Mouse (Mus musculus) naive thymus-derived CD4-positive, alpha-beta T cell, adult 2 months (primary cell): ENCODE results near the gene Cyp2d34.

ENCODE experiments used
- DNase-seq: peaks from one replicate; pipeline ENCODE4 v3.0.0-alpha.2; 2011; ENCODE audit warnings: low read depth

Cyp2d34 gene

GRCm38 (mm10) chr15:82620531-82621202, at the start of gene Cyp2d34:
Cyp2d34 (minus strand) TSS chr15:82620946.
- DNase-seq = no peak

GRCm38 (mm10) chr15:82656346-82656745, 35.6 kb upstream of the Cyp2d34 start:
- DNase-seq = no peak

GRCm38 (mm10) chr15:82644371-82644770, 23.6 kb upstream of the Cyp2d34 start:
- DNase-seq = no peak

GRCm38 (mm10) chr15:82643771-82644170, 23.0 kb upstream of the Cyp2d34 start:
- no peak for DNase-seq

- no peak for DNase-seq
Observed at GRCm38 (mm10) chr15:82642771-82643170, 22.0 kb upstream of the Cyp2d34 start.

- no peak for DNase-seq
Observed at GRCm38 (mm10) chr15:82641921-82642320, 21.2 kb upstream of the Cyp2d34 start.

GRCm38 (mm10) chr15:82641390-82641789, 20.6 kb upstream of the Cyp2d34 start:
- no peak for DNase-seq

GRCm38 (mm10) chr15:82640201-82640600, 19.5 kb upstream of the Cyp2d34 start:
- DNase-seq = no peak

- DNase-seq = no peak
Observed at GRCm38 (mm10) chr15:82637130-82638075, 16.7 kb upstream of the Cyp2d34 start.

- DNase-seq = no peak
Observed at GRCm38 (mm10) chr15:82634976-82635375, 14.2 kb upstream of the Cyp2d34 start.

GRCm38 (mm10) chr15:82621993-82622392, 1.2 kb upstream of the Cyp2d34 start:
- DNase-seq = no peak

GRCm38 (mm10) chr15:82618362-82619020, 2.3 kb downstream of the Cyp2d34 start:
- no peak for DNase-seq

GRCm38 (mm10) chr15:82582621-82583020, 38.1 kb downstream of the Cyp2d34 start:
- DNase-seq = no peak

GRCm38 (mm10) chr15:82579071-82579470, 41.7 kb downstream of the Cyp2d34 start:
- no peak for DNase-seq

- DNase-seq = no peak
Observed at GRCm38 (mm10) chr15:82572856-82573255, 47.9 kb downstream of the Cyp2d34 start.
